Mouse (Mus musculus): ENCODE measurements at regions not wholly inside any gene's neighbourhood (a gene's known extent, or its start where the extent isn't known, plus 50 kb on each side); places are given as distances from the start of the nearest gene placed in this dataset.

GRCm38 (mm10) chr14:79854216-79854615 is 83.1 kb upstream of the Pcdh8 start:
- no peak for DNase-seq (ENCODE audit: low spot score in 2 of 2)

GRCm38 (mm10) chr14:79852683-79853082 is 81.6 kb upstream of the Pcdh8 start:
- no peak for DNase-seq (ENCODE audit: low spot score in 2 of 2)

- DNase-seq (ENCODE audit: low spot score in 2 of 2): no peak
Measured at GRCm38 (mm10) chr14:79851795-79852194, 80.7 kb upstream of the Pcdh8 start.

GRCm38 (mm10) chr14:79851231-79851630 is 80.1 kb upstream of the Pcdh8 start:
- DNase-seq (ENCODE audit: low spot score in 2 of 2): no peak

GRCm38 (mm10) chr14:79849617-79850435 is 78.7 kb upstream of the Pcdh8 start:
- no peak for DNase-seq (ENCODE audit: low spot score in 2 of 2)

GRCm38 (mm10) chr14:79848116-79848515 is 77.0 kb upstream of the Pcdh8 start:
- no peak for DNase-seq (ENCODE audit: low spot score in 2 of 2)

GRCm38 (mm10) chr14:79844306-79844705 is 73.2 kb upstream of the Pcdh8 start:
- DNase-seq (ENCODE audit: low spot score in 2 of 2): no peak

GRCm38 (mm10) chr14:79843135-79843550 is 72.0 kb upstream of the Pcdh8 start:
- no peak for DNase-seq (ENCODE audit: low spot score in 2 of 2)

GRCm38 (mm10) chr14:79842734-79843133 is 71.6 kb upstream of the Pcdh8 start:
- no peak for DNase-seq (ENCODE audit: low spot score in 2 of 2)

- DNase-seq (ENCODE audit: low spot score in 2 of 2): no peak
Measured at GRCm38 (mm10) chr14:79837101-79837500, 66.0 kb upstream of the Pcdh8 start.

GRCm38 (mm10) chr14:79836186-79836585 is 65.1 kb upstream of the Pcdh8 start:
- no peak for DNase-seq (ENCODE audit: low spot score in 2 of 2)

GRCm38 (mm10) chr14:79824670-79825446 is 53.7 kb upstream of the Pcdh8 start:
- DNase-seq (ENCODE audit: low spot score in 2 of 2): peak in 1 of 2 experiments; percentile 51

- DNase-seq (ENCODE audit: low spot score in 2 of 2): no peak
Measured at GRCm38 (mm10) chr14:79822453-79823117, 51.5 kb upstream of the Pcdh8 start.

GRCm38 (mm10) chr14:79822011-79822435 is 50.9 kb upstream of the Pcdh8 start:
- DNase-seq (ENCODE audit: low spot score in 2 of 2): no peak

- no peak for DNase-seq (ENCODE audit: low spot score in 2 of 2)
Measured at GRCm38 (mm10) chr14:79821352-79822010, 50.4 kb upstream of the Pcdh8 start.
